Mouse (Mus musculus) inflammation-experienced regulatory T-cells, adult 6 months (primary cell): Measurements from ENCODE around the gene Pten. TPM values are rescaled to one million over a fixed set of nuclear protein-coding genes. Genes with fewer than 3 reads are reported as not detected.
A peak's percentile ranks its signal among the peaks of the same experiment; 100 is the strongest.

Experiments
- ATAC-seq: one replicate; pipeline ENCODE4 v1.8.0; 2017
- polyA plus RNA-seq, 3 experiments: library from polyadenylated mRNA; unstranded; fragments of 100-300 nt; shearing (Covaris generic); gene quantifications; one replicate each; pipeline ENCODE4 v1.2.1; 2017

Gene Pten
- 10 to 100 TPM; 13.6 to 17.2 (median 16.0) TPM for polyA plus RNA-seq

DNA sequence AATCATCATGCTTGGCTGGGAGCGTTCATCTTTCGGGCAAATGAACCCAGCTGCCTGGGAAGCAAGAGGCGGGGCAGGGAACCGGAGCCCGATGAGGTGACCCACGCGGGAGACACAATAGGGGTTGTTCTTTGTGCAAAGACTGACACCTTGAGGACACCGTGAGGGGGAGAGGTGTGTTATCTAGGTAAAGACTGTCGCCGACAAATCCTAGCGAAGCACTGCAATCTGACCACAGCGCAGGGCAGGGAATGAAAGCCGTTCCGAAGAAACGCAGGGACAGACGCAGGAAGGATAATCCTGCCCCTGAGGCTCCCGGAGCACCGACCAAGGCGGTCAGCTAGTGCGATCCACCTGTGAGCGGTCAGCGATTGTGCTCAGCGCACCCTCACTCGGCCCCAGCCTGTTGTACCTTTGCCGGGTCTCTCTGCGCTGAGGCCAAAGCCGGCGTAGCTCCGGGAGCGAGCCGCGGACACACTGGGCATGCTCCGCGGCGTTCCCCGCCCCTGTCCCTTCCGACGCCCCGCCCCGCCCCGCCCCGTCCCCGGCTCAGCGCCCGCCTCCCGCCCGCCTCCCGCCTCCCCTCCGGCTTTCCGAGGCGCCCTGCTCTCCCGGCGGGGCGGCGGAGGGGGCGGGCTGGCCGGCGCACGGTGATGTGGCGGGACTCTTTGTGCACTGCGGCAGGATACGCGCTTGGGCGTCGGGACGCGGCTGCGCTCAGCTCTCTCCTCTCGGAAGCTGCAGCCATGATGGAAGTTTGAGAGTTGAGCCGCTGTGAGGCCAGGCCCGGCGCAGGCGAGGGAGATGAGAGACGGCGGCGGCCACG, at the start of gene Pten:
TSS of gene Pten (plus strand) at position 598 of the 826 bp plus-strand sequence.
- ATAC-seq: peak; percentile 49

DNA sequence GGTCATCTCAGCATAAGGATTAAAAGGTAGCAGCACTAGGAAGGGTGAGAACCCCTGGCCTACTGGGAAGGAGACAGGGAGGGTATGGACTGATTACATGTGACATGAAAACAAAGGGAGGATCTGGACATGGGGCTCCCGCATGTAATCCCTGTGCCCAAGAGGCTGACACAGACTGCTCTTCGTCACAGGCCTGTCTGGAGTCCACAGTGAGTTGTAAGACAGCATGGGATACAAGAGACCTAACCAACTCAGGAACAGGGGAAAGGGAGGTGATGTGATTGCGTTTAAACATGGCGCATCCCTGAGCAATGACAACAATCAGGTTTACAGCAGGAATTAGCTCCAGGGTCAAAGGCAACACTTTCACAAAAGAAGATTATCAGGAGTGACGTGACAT, 48.3 kb upstream of the Pten start:
- ATAC-seq: no peak

DNA sequence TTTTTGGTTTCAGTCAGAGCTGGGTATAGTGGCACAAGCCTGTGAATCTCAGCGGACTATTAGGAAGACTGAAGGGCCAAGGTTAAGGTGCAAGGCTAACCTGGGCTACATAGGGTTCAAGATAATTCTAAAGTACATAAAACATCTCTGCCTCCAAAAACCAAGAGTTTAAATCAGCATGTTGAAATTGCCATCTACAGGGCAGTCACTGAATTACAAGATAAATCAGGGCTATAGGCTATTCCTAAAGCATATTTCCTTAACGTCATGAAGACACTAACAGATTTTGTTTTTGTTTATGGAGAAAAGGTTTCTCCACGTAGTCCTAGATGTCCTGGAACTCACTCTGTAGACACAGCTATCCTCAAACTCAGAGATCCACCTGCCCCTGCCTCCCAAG, 47.0 kb upstream of the Pten start:
- peak; percentile 18 for ATAC-seq

DNA sequence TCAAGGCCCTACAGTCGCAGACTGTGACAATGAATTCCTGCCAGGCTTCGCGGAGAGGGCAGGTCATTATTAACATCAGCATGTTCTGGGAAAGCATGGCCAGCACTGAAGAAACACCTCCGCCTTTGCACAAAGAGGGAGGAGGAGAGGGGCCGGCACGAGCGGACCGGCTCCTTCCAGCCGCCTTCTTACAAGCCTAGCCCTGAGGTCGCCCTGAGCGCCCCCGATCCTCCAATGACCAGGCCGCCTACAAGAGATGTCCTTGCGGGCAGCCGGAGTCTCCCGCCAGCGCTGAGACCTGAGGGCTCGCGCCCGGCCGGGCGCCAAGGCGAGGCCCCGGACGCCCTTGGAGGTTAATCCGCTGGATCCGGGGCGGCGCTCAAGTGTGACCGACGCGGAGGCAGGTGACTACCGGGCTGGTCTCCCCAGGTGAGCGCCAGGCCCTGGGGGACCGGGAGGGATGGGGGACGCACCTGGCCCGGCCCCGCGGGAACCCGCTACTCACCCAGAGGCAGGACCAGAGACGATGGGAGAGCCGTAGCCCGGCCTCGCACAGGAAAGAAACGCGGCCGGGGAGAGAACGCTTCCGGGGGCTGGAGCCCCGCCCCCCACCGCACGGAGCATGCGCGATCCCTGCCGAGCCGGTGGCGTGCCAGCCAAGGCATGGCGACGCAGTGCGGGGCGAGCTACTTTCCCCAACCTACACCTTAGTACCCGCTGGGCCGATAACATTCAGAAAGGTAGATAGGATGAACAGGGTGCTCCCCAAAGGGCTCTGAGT, 45.3 kb upstream of the Pten start:
- ATAC-seq: peak; percentile 80

DNA sequence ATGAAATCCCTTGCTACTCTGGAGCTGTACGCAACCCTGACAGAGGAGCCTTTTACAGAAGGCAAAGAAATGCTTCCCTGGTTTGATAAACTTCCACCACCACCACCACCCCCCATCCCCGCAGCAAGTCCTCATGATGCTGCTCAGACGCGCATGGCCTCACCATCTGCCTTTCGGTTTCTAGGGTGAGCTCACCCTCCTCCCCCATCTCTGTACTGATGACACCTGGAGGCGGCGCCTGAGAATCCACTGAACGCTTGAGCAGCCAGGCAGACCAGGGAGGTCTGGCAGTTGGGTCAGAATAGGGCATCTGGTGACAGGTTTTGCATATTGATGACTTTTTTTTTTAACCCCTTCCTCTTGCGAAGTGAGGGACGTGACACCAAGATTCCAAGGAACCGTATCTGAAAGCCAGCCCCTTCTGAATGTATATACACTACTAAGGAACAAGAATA, 44.7 kb upstream of the Pten start:
- ATAC-seq: peak; percentile 87

DNA sequence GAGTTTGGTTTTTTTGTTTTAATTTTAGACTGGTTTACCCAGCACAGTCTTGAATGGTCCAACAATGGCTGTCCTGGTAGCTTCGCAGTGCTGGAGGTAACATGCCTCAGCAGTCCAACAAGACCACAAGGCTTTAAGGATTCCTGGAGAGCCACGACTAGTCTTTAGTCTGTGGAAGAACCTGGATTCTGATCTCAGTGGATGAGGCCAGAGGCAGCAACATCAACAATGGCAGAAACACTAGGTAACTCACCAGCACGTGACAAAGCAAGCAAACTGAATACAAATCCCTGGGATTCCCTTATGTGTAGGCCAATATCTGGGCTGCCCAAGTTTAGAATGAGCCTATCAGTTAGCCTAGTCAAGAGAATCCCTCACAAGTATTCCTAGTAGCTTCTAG, 43.8 kb upstream of the Pten start:
- no peak for ATAC-seq

DNA sequence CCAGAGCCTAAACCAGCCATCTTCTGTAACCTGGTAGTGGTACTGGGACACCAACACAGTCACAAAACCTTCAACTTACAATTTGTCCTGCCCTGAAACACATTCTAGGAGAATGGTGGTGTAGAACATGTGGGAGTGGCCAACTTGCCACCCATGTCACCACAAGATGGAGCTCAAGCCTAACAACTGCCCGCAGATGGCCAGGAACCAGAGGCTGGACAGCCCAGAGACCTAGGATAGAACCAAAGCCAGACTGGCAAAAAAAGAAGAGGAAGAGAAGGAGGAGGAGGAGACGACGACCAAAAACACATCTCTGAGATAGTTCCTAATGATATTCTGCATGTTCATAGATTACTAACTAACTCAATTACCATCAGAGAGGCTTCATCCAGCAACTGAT, 42.1 kb upstream of the Pten start:
- no peak for ATAC-seq

DNA sequence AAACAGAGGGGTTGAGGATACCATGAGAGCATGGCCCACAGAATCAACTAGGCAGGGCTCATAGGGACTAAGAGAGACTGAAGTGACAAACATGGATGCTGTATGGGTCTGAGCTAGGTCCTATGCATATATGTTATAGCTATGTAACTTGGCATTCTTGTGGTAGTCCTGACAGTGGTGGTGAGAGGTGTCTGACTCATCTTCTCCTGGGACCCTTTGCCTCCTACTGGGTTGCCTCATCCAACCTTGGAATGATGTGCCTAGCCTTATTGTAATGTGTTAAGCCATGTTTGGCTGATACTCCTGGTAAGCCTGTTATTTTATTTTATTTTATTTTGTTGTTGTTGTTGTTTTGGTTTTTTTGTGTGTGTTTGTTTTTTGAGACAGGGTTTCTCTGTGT, 41.6 kb upstream of the Pten start:
- ATAC-seq: no peak

DNA sequence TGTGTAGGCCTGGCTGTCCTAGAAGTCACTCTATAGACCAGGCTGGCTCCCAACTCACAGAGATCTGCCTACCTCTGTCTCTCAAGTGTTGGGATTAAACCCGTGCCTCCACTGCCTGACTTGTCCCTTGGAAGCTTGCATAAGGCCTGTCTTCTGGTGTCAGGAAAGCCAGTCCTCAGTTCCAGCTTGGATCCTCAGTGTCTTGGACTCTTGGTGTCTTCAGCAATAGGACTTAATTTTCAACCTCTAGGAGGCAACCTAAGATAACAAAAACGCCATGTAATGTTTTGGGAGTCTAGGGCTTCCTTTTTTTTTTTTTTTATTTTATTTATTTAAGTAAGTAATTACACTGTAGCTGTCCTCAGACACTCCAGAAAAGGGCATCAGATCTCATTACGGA, 39.7 kb upstream of the Pten start:
- no peak for ATAC-seq

DNA sequence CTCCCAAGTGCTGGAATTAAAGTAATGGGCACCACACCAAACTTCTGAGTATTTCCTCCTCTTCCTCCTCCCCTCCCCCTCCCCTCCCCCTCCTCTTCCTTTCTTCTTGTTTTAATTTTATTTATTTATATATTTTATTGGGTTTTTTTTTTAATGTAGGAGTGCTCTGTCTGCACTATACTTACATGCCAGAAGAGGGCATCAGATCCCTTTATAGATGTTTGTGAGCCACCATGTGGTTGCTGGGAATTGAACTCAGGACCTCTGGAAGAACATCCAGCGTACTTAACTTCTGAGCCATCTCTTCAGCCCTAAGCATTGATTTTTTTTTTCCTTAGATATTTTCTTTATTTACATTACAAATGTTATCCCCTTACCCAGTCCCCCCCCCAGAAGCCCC, 37.0 kb upstream of the Pten start:
- no peak for ATAC-seq

DNA sequence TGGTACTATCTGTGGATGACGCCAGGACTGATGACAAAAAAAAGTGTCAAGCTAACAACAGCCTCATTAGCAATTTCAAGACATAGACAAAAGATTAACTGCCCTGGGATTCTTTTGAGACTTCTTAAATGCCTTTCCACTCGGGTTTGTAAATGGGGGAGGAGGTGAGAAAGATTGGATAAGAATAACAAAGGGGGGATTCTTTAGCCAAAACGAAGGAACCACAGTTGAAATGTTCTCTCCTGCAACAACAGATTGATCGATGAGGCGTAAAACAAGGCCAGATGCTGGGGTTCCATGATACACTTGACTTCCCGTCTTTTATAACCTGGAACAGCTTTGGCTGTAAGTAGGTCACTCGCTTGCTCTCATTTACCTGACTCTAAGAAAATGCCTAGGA, 33.5 kb upstream of the Pten start:
- no peak for ATAC-seq

DNA sequence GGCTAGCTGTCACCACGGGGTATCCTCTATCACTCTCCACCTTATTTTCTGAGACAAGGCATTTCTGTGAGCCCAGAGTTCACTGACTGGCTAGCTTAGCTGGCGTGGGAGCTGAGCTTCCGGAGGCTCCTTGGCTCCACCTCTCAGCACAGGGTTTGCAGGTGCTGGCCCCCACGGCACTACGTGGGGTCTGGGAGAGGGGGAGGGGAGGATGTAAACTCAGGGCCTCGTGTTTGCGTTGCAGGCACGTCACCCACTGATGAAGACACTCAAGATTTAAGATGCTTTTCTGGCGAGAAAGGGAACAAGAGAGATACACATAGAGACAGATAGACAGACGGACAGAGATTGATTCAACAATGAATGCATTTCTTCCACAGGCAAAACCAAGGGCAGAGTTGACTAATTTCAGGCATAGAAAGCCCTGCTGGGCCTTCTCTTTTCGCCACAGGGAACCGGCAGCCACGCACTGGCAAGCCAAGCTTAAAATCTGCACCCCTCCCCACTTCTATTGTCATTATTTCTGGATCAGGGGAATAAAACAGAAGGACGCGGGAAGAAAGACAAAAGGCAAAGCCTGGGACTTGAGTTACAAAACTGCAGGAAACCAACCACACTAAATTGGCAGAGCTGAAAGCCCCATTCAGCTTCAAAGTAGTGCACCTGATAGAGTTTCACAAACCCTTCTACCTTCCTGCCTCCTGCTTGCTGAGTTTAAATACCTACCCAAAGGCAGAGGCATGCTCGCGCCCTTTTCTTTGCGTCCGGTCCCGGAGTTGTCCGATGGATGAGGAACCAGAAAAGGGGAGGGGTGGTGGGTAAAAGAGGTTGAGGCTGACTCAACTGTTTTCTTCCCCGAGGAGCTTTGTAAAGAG, 30.6 kb upstream of the Pten start:
- ATAC-seq: peak; percentile 60

DNA sequence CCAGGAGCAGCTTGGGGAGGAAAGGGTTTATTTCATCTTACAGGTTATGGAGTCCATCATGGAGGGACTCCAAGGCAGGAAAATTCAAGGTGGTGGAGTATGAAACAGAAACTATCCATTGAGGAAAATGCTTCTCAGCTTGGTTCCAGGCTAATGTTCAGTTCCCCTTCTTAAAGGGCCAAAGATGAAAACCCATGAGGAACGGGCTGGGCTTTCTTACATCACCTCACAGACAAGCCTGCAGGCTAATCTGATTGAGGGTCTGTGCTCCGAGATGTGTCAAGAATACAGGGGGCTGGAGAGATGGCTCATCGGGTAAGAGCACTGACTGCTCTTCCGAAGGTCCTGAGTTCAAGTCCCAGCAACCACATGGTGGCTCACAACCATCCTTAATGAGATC, 27.5 kb upstream of the Pten start:
- ATAC-seq: no peak

DNA sequence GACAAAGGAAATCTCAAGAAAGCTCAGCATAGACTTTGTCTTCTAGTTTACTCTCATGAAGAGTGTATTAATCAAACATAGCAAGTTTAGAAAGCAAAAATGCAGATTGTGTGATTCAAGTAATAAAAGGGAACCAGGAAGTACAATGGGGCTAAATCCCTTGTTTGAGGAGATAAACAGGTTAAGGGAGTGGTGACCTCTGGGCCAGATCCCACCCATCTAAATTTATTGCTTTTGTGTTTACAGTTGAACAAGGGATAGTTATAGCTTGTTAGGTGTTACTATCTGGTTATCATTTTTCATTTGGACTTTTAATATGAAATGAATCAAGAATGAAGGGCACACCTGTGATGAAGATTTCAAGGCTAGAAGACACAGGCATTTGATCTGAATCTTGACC, 24.4 kb upstream of the Pten start:
- no peak for ATAC-seq

DNA sequence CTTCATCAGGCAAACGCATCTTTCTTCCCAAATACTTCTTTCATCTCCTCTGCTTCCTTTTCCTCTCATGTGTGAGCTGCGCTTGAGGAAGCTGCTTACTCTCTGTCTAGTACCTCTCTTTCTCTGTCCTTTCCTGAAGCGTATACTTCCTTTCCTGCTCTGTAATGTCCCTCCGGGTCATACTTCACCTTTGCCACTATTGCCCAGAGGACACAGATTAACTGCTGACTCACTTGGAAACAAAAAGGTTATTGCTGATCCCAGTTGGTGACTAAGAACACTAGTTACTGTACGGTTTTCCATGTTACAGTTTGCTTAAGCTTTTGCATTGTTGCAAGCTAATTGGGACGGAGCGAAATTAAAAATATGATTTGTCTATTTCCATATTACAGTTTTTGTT, 19.5 kb upstream of the Pten start:
- no peak for ATAC-seq

DNA sequence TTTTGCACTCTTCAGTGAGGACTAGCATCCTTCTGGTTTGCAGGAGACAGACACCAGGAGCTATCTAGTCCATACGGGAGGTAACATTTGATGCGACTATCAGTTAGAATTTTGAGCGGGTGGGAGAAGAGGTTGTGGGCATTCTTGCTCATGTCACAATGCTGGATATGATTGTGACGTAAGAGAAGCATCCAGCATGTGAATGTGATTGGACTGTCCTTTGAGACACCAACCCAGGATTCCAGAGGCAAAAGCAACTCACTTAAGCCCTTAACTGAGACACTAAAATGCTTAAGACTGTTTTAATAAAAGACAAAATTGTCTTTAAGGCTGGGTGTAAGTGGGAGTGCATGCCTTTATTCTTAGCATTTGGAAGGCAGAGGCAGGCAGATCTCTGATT, 17.6 kb upstream of the Pten start, which contains the start of gene Atad1:
TSS of gene Atad1 (minus strand) at position 101 of the 400 bp plus-strand sequence.
- no peak for ATAC-seq

DNA sequence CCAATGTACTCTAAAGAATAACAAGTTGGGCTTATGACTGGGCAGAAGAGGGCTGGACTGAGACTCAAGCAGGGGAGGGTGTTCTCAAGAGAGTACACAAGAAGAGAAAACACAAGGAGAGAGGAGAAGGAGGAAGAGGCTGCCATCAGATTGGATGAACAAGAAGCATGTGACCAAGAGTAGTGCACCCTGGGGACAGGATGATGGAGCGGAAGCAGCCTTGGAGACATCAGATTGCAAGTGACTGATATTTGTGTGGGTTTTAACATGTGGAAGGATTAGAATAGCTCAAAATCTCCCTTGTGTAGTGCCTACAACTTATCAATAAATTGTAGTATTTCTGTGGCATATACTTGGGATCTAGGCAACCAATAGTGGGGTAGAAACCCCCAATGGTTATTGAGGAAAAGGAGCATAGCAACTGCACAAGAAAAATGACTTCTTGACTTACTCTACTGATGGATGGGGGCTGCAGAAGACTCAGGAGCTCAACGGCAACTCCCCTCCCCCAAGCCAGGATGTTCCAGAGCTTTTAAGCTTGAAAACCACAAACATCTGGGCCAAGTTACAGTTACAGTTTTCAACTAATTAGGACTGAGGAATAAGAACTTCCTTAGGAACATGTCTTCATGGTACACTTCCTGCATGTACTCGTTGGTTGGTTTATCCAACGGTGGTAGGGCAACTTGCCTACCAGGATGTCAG, 16.5 kb upstream of the Pten start:
- no peak for ATAC-seq

DNA sequence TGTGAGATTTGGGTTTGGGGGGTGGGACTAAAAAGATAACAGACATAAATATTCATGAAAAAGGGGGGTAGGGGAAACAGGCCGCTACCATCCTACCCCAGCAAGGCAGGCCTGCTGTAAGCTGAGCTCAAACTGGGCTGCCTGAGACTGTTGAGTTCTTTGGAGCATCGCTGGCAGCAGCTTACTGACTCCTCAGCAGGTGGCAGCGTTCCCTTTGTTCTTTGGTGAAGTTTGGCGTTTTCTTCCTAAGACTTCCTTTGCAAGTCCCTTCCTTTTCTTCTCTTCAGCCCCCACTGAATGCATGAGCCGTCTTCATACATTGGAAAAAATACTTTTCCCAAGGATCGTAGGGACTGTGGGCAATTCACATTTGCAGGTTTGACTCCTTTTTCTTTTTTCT, 7.9 kb upstream of the Pten start:
- no peak for ATAC-seq

DNA sequence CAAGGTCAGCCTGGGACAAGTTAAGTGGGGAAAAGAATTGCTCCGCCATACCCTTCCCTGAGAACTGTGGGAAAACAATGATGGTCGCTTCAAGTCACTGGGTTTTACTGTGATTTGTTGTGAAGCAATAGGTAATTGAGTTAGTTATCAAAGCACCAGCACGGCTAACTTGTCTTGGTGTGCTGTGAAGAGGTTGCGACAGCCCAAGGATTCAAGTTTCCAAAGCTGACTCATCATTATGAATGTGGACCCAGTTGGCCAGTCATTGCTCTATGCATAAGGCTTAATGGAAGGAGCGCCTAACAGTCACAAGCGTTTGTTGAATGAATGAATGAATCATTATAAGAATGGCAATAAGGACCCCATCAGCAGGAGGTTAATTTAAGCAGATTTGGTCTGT, 4.9 kb upstream of the Pten start:
- ATAC-seq: no peak

DNA sequence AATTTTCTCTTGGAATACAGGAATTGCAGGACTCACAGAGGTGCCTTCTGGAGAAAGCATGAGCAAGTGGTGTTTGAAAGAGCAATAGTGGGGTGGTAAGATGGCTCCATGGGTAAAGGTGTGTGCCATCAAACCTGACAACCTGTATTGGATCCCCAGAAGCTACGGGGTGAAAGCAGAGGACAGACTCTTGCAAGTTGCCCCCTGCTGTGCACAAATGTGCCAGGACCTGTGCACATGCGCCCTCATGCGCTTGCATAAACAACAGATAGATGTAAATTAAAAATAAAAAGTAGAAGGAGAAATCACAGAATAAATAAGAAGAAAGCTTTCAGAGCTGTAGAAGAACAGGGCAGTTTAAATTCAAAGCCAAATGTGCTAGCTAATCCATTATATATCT, 3.9 kb upstream of the Pten start:
- no peak for ATAC-seq

DNA sequence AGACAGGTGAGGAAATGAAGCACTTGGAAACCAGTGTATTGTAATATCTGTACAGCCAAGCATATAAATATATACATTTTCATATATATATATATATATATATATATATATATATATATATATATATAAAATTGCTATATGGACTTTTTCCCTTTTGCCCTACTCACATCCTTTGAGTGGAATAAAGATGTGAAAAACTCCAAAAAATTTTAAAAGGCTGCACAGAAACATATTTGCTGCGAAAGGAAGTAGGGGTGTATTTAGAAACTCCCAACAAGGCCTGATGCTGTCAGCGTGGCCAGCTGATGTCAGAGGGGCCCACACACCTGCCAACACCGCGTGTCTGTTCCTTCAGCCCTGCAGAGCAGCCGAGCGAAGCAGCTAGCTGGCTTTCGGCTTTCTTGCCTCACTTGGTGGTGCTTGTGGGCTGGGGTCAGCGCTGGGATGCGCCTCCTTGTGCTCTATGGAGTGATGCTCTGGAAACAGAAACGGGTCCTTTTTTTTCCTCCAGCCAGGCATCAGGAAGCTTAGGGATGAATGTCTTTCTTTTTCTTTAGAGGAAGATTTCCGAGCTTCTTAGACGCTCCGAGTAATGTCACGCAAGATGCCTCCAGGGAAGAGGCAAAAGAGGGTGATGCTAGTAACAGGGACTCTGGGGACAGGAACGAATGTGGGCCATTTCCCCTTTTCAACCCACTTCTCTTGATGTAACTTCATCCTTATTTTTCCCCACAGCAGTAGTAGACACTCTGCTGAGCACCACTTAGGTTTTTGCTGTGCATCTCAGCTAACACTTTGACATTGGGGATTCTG, 2.9 kb upstream of the Pten start:
- ATAC-seq: no peak
